Comparison of ENCODE assay signal across 26 mouse cellular contexts in the genomic region with DNA sequence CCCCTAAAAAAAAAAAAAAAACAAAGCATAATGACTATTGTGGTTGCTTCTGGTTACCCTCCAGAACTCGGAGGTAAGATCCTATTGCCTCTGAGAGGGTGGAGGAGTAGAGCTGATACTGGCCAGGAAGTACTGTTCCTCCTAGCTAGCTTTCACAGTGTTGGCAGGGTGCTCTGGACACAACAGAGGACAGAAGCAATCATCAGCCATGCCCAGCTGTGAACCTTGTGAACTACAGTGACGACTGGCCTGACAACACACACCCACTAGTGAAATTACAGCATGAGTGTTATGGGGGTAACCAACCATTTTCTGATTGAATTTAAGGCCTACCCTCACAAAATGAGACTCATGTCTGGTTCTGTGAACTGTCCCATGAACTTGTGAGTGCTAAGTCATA. TPM values are rescaled to one million over a fixed set of nuclear protein-coding genes. Genes with fewer than 3 reads are reported as not detected.
"Had no signal": no experiment of that assay in that cellular context is flagged by ENCODE, and none has a peak within 500 bp of the region (broad histone marks: within the 10 kb centered on the region; RNA-seq: fewer than 3 reads in every experiment).

No protein-coding gene starts in this region.

- H3K4me2 ChIP-seq: embryonic facial prominence, embryonic 12.5 days; embryonic facial prominence, embryonic 13.5 days; embryonic facial prominence, embryonic 15.5 days; forebrain, embryonic 12.5 days; forebrain, embryonic 13.5 days; forebrain, embryonic 15.5 days; heart, embryonic 12.5 days; heart, embryonic 13.5 days had no signal

- DNase-seq: cerebellum, adult 18-20 months; cerebellum, adult 2 months; cerebellum, adult 8-10 months; cerebellum, adult 9-10 months; cerebellum, adult 9-11 months; cerebellum, postnatal 25 days; cerebellum, postnatal 36 days; forebrain, postnatal 0 days; gastrocnemius, postnatal 10 days; gastrocnemius, postnatal 25 days; gastrocnemius, postnatal 36 days had no signal

- H3K4me1 ChIP-seq: embryonic facial prominence, embryonic 10.5 days; embryonic facial prominence, embryonic 12.5 days; embryonic facial prominence, embryonic 13.5 days; forebrain, embryonic 10.5 days; forebrain, embryonic 12.5 days; forebrain, embryonic 13.5 days; forebrain, embryonic 15.5 days; heart, embryonic 12.5 days had no signal

- H3K4me3 ChIP-seq: embryonic facial prominence, embryonic 10.5 days; embryonic facial prominence, embryonic 12.5 days; embryonic facial prominence, embryonic 13.5 days; embryonic facial prominence, embryonic 15.5 days; erythroblast, embryonic 14.5 days; forebrain, embryonic 10.5 days; forebrain, embryonic 12.5 days; forebrain, embryonic 13.5 days; forebrain, embryonic 15.5 days; heart, embryonic 12.5 days; heart, embryonic 13.5 days had no signal

- H3K27ac ChIP-seq: embryonic facial prominence, embryonic 10.5 days; embryonic facial prominence, embryonic 12.5 days; embryonic facial prominence, embryonic 13.5 days; embryonic facial prominence, embryonic 15.5 days; forebrain, embryonic 10.5 days; forebrain, embryonic 12.5 days; forebrain, embryonic 13.5 days; forebrain, embryonic 15.5 days; heart, embryonic 13.5 days had no signal

- ATAC-seq: forebrain, embryonic 13.5 days; forebrain, embryonic 14.5 days; forebrain, embryonic 15.5 days; forebrain, embryonic 16.5 days; forebrain, postnatal 0 days had no signal

- H3K9me3 ChIP-seq: embryonic facial prominence, embryonic 10.5 days; embryonic facial prominence, embryonic 12.5 days; embryonic facial prominence, embryonic 13.5 days; embryonic facial prominence, embryonic 15.5 days; forebrain, embryonic 10.5 days; forebrain, embryonic 12.5 days; forebrain, embryonic 13.5 days; forebrain, embryonic 15.5 days; heart, embryonic 12.5 days; heart, embryonic 13.5 days had no signal

- H3K9ac ChIP-seq: embryonic facial prominence, embryonic 12.5 days; embryonic facial prominence, embryonic 13.5 days; embryonic facial prominence, embryonic 15.5 days; forebrain, embryonic 12.5 days; forebrain, embryonic 13.5 days; forebrain, embryonic 15.5 days; forebrain, postnatal 0 days; heart, embryonic 12.5 days; heart, embryonic 13.5 days had no signal

- H3K27me3 ChIP-seq: embryonic facial prominence, embryonic 12.5 days; embryonic facial prominence, embryonic 13.5 days; embryonic facial prominence, embryonic 15.5 days; forebrain, embryonic 12.5 days; forebrain, embryonic 13.5 days; forebrain, embryonic 15.5 days; heart, embryonic 12.5 days had no signal

- H3K36me3 ChIP-seq: embryonic facial prominence, embryonic 10.5 days; embryonic facial prominence, embryonic 12.5 days; embryonic facial prominence, embryonic 13.5 days; embryonic facial prominence, embryonic 15.5 days; forebrain, embryonic 10.5 days; forebrain, embryonic 12.5 days; forebrain, embryonic 15.5 days; heart, embryonic 12.5 days; heart, embryonic 13.5 days had no signal

RNA-seq across cellular contexts. Expression of gene Arhgap20, which starts 11.3 kb away (rescaled TPM):
- total RNA-seq: common myeloid progenitor, adult 5-6 weeks; granulocyte monocyte progenitor cell, adult 5-6 weeks had no signal
- polyA plus RNA-seq: erythroblast, embryonic 14.5 days had no signal
